Mouse (Mus musculus): ENCODE data around the gene Rps16.

DNA sequence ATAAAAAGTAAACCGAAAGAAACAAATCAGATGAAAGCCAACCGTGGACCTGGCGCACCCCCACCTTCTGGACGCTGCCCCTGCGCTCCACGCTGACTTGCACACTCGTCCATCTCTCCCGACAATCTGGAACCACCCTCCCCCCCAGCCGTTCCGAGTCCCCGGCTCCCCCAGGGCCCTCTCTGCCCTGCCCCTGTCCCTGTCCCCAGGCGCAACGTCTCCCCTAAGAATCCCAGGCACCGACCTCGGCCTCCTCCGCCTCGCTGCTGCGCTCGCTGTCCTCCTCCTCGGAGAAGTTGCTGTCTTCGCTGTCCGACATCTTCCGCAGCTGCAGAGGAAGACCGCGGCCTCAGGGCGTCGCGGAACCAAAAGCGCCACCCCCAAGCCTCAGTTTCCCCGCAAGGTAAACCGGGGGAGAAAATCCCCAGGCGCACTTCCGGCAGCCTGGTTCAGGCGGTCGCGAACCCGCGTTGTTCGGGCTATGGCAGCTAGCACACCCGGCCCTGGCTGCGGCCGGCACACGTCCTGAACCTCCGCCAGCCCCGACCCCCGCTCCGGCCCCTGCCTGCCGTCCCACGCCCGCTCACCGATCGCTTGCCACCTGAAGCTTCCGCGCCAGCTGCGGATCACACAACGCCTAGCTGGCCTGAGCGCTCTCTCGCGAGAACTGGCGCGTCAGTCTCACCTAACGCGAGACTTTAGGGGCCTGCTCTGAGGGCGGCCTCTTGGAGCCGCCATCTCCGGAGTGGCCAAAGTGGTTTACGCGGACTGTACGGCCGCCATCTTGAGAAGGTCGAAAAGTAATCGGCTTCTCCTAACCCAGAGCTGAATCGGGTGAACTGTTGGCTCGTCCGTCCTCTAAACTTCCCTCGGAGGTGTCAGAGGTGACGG is 12.1 kb upstream of the Rps16 start, which contains the start of gene Supt5:
- TF ChIP-seq CTCF (IDR thresholded peaks at IDR 0.05; ENCODE audit: low read depth) (no peak), EP300 (IDR thresholded peaks at IDR 0.05; ENCODE audit: low read depth) (peak; percentile 98)
